Mouse (Mus musculus) ES-E14 (cell line): ENCODE measurements around the gene Olfm3. TPM values are rescaled to one million over a fixed set of nuclear protein-coding genes. Genes with fewer than 3 reads are reported as not detected.

Experiments
- DNase-seq: peaks from one replicate; pipeline ENCODE4 v3.0.0-alpha.2; 2013; ENCODE audit warnings: low read depth, low spot score
- H3K27ac ChIP-seq: 2 replicates; pipeline ENCODE4 v1.5.1; 2012; ENCODE audit warnings: low read depth, mild to moderate bottlenecking, low read length, moderate library complexity, mixed read lengths; ENCODE audit not compliant: poor library complexity, insufficient read depth, severe bottlenecking
- H3K36me3 ChIP-seq: 2 replicates; pipeline ENCODE4 v1.6.1; 2012; ENCODE audit warnings: mild to moderate bottlenecking, low read length, moderate library complexity, mixed read lengths; ENCODE audit not compliant: control insufficient read depth, poor library complexity, insufficient read depth, severe bottlenecking
- H3K4me1 ChIP-seq, 2 experiments: fragments of 150-350 bp in 1 of 2; sonication (generic) in 1 of 2; 2 replicates each; pipeline ENCODE4 v1.6.1; 2012; ENCODE audit warnings: low read length in 2 of 2, mild to moderate bottlenecking in 1 of 2, mixed read lengths in 1 of 2; ENCODE audit not compliant: control insufficient read depth in 2 of 2, insufficient read depth in 2 of 2, poor library complexity in 1 of 2
- H3K4me3 ChIP-seq, 2 experiments: fragments of 150-350 bp in 1 of 2; sonication (generic) in 1 of 2; 2 replicates each; pipeline ENCODE4 v1.5.1; 2012; ENCODE audit warnings: low read length in 2 of 2, low read depth in 1 of 2, mild to moderate bottlenecking in 1 of 2, mixed read lengths in 1 of 2; ENCODE audit not compliant: insufficient read depth in 1 of 2, poor library complexity in 1 of 2, severe bottlenecking in 1 of 2
- H3K9ac ChIP-seq: 2 replicates; pipeline ENCODE4 v1.6.1; 2012; ENCODE audit warnings: low read depth, mild to moderate bottlenecking, low read length, mixed read lengths; ENCODE audit not compliant: poor library complexity, insufficient read depth, severe bottlenecking
- H3K9me3 ChIP-seq: fragments of 150-350 bp; sonication (generic); 2 replicates; pipeline ENCODE4 v1.6.1; 2012; ENCODE audit warnings: low read depth, mild to moderate bottlenecking, low read length; ENCODE audit not compliant: control insufficient read depth, insufficient read depth
- CHD2 ChIP-seq: IDR thresholded peaks from 2 replicates; pipeline ENCODE4 v1.6.1; 2014; ENCODE audit warnings: mild to moderate bottlenecking, low read depth, low read length, inconsistent platforms
- HCFC1 ChIP-seq: IDR thresholded peaks from 2 replicates; pipeline ENCODE4 v1.6.1; 2012; ENCODE audit warnings: low read length, inconsistent platforms, borderline replicate concordance; ENCODE audit not compliant: insufficient read depth
- MAFK ChIP-seq: IDR thresholded peaks from 2 replicates; pipeline ENCODE4 v1.6.1; 2014; ENCODE audit warnings: mild to moderate bottlenecking, low read depth, low read length, inconsistent platforms; ENCODE audit not compliant: insufficient read depth
- ZC3H11A ChIP-seq: IDR thresholded peaks from 2 replicates; pipeline ENCODE4 v1.6.1; 2012; ENCODE audit warnings: low read depth, mild to moderate bottlenecking, inconsistent platforms, low read length, borderline replicate concordance
- ZNF384 ChIP-seq: IDR thresholded peaks from 2 replicates; pipeline ENCODE4 v1.6.1; 2012; ENCODE audit warnings: low read depth, low read length, inconsistent platforms
- in situ Hi-C, 2 experiments: fragments of 600-800 bp; cut with MboI; formaldehyde crosslinking; loops; one replicate each; pipeline ENCODE4 v1.15.1; 2025; ENCODE audit warnings: low sequenced_read_pairs in 2 of 2, inconsistent platforms in 1 of 2; ENCODE audit not compliant: unreplicated experiment in 2 of 2
- total RNA-seq: library from RNA; depleted of rRNA; stranded (reverse); fragments of 300-350 nt; gene quantifications from 2 replicates; pipeline ENCODE4 v1.2.3, GENCODE M21; 2012

Olfm3 gene
- total RNA-seq, 1 experiment = not detected

DNA sequence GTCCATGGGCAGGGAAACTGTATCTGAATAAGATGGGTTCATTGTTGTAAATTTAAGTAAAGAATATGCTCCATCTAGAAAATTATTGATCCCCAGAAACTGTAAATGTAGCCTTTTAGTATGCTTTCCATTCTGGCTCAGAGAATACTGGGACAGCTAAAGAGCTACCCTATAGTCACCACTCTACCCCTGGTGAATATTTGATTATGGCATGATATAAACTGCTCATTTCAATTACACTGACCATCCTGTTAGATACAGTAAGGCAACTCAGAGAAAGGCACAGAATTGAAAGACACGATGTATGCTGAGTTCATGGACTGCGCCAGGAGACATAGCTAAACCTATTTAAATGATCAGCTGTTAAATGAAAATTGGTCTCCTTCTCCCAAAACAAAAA lies 242.4 kb downstream of the Olfm3 start:
- Histone ChIP-seq H3K27ac (no peak overlapping the region), H3K9ac (no peak overlapping the region), H3K4me1 (no peaks in the 10 kb centered on the region), H3K9me3 (no peaks in the 10 kb centered on the region), H3K36me3 (no peaks in the 10 kb centered on the region), H3K4me3 (no peak overlapping the region)
- no peak for DNase-seq
- TF ChIP-seq ZC3H11A (no peak), CHD2 (no peak), ZNF384 (no peak), HCFC1 (no peak), MAFK (no peak)
- in situ Hi-C loops = no loop called here

DNA sequence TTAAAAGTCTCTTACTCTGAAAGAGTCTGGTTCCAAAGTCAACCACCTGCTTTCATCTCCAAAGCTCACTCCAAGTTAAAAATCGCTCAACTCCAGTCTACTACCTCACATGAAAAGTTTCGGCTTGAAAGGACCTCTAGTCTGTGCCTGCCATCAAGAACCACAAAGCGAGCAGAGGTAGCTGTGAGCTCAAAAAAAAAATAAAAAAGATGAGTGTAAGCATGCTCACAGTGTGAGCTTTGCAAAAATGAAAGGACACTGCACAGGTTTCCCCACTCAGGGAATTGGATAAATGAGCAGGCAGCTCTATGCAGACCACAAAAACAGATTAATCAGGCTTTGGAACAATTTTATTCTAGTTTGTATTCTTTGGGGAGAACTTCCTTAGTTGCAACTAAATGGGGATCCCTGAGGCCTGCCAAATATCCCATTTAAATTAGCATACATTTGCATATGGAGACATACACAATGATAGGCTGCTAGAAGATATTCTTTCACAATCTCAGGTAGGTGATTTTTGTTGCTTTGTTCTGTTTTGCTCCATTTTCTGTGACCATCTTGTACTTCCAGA lies 255.1 kb downstream of the Olfm3 start:
- H3K27ac ChIP-seq = no peak overlapping the region
- TF ChIP-seq ZC3H11A = no peak
- no peak for TF ChIP-seq MAFK
- TF ChIP-seq HCFC1 = no peak
- no peak for TF ChIP-seq ZNF384
- no peak for TF ChIP-seq CHD2
- H3K9ac ChIP-seq = no peak overlapping the region
- in situ Hi-C loops = no loop called here
- H3K4me3 ChIP-seq = no peak overlapping the region
- H3K4me1 ChIP-seq = no peaks in the 10 kb centered on the region
- no peak for DNase-seq
- H3K9me3 ChIP-seq = no peaks in the 10 kb centered on the region
- no peaks in the 10 kb centered on the region for H3K36me3 ChIP-seq

GRCm38 (mm10) chr3:115174625-115175024 lies 270.7 kb downstream of the Olfm3 start:
- no peaks in the 10 kb centered on the region for H3K36me3 ChIP-seq
- no peaks in the 10 kb centered on the region for H3K9me3 ChIP-seq
- H3K4me3 ChIP-seq = no peak overlapping the region
- no peak overlapping the region for H3K27ac ChIP-seq
- TF ChIP-seq MAFK (no peak), ZC3H11A (no peak), HCFC1 (no peak), CHD2 (no peak), ZNF384 (no peak)
- 0 out of 4 replicates have a peak, but pooled peaks cover 0 to 2% of the 10 kb centered on the region in 2 experiments for H3K4me1 ChIP-seq
- in situ Hi-C loops = no loop called here
- H3K9ac ChIP-seq = no peak overlapping the region
- no peak for DNase-seq
